Mouse (Mus musculus) left cerebral cortex, postnatal 25 days (tissue): ENCODE measurements around the gene Disc1. TPM values are rescaled to one million over a fixed set of nuclear protein-coding genes. Genes with fewer than 3 reads are reported as not detected.
A peak's percentile ranks its signal among the peaks of the same experiment; 100 is the strongest.

Experiments
- DNase-seq, 2 experiments: peaks; one replicate each; pipeline ENCODE4 v3.0.0; 2022; ENCODE audit warnings: low spot score in 2 of 2, mixed read lengths in 1 of 2
- intact Hi-C: fragments of 180-260 bp; cut with DNase I; formaldehyde crosslinking; loops from one replicate; pipeline ENCODE4 v1.15.1; 2025
- total RNA-seq, 2 experiments: library from RNA; stranded (reverse); gene quantifications; 2 replicates each; pipeline ENCODE4 v1.2.3; 2021

Disc1 gene
- 1 to 10 TPM; 2.5 to 3.1 TPM for total RNA-seq

DNA sequence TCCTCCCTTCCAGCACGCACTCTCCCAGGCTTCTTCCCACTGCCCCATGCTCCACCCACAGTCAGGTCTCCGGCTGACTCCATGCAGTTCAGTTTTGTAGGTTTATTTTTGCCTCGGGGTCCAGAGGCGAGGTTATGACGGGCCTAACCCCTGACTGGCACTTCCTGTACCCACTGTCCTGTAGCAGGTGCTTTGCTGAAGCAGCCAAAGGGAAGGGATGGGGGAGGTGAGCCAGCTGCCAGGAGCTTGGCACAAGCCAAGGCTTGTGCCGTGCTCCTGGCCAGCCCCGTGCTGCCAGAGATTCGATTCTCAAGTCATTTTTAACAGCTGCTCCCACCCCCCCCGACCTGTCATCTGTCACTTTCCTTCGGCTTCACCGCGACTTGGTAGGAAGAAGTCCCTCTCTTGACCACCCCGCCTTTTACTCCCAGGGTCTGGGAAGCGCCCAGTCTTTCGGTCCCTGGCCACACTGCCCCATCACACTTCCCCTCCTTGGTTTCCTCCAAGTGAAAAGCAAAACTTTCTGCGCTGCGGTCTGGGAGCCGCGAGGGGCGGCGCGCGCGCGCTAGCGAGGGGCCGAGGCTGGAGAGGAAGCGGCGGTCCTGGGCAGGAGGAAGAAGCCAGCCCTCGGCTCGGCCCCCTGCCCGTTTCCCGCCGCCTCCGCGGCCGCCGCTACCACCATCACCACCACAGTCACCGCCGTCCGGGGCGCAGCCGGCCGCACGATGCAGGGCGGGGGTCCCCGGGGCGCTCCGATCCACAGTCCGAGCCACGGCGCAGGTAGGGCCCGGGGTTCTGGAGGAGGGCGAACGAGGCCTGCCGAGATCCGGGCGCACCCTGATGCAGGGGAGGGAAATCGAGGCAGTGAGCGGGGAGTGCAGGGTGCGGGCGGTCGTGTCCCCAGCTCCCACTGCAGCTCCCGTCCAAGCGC lies at the start of gene Disc1:
Gene Disc1, plus strand, starts transcription at position 691 of the 931 bp plus-strand sequence.
- intact Hi-C loops = loop anchor here (10.0 kb wide), 1 partner anchor 791 kb away; no protein-coding TSS in a partner anchor
- peak; percentile 18 to 30 for DNase-seq

DNA sequence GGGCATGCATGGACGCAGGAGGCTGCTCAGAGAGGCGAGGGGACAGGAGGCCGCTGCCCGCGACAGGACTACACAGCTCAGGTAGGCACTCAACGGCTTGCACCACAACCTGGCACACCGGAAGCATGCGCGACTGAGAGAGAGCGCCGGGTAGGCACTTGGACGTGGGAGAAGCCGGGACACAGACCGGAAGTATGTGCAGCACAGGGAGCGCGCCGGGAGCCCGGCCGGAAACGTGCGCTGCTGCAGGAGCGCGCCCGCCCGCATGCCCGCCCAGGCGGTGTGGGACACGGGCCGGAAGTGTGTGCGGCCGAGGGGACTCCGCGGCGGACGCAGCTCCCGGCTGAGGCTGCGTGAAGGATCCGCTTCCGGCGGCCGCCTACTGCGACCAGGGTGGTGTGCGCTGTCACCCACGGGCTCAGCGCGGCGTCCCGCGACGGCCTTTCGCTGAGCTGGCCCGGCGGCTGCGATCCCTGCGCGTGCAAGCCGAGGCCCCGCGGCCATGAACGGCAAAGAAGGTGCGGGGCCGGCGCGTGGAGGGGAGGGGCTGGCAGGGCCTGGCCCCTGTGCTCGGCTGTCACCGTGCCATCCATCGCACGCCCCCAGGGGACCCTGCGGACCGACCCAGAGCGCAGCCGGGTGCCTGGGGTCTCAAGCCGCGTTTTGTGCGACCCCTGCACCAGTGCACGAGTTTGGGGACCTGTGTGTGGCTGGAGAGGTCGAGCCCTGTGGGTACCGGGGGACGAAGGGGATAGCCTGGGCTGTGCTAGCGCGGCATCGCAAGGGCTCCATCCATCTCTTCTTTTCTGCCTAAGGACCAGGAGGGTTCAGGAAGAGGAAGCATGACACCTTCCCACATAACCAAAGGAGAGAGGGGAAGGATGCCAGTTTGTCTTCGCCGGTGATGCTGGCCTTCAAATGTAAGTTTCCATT lies 41.0 kb upstream of the Disc1 start, which contains the start of gene Tsnax:
Gene Tsnax, plus strand, starts transcription at position 303 of the 933 bp plus-strand sequence.
- DNase-seq = peak; percentile 94 to 96
- intact Hi-C loops = loop anchor here (1.0 to 5.0 kb wide), 2 partner anchors 64 to 116 kb away; partner anchors contain the start of genes Egln1, Exoc8 and Sprtn

DNA sequence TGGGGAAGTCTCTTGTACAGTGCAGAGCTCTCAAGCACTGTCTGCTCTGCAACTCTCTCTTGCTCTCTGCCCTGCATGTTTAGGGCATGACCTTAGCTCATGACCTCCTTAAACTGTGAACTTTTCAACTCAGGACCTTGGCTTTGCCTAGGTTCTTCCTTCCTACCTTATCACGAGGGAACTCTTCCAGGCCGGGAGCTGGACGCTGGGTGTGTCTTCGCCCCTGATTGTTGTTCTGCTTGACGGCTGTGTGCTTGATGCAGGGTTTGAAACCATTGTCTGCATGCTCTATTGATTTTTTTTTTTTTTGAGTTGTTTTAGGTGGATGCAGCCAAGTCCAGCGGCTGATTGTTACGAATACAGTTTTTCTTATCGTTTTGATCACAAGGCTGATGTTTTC lies 29.9 kb upstream of the Disc1 start:
- intact Hi-C loops = no loop called here
- DNase-seq = no peak

DNA sequence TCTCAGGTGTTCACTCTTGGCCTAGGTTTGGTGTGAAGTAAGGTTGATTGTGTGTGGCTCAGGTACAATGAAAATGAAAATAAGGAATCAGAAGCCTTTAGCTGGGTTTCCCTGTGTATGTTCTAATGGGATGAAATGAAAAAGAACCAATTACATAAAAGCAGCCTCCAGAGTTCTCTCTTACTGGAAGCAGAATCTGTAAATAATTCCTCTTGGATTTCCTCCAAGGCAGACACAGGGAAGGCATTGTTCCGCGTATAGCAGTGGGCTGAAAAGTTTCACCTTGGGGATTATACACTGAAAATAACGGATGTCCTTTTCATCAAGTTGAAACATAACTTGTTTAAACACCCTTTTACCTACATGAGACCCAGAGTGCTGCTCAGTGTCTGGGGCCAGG lies 26.8 kb upstream of the Disc1 start:
- DNase-seq = peak in 1 of 2 experiments; percentile 29
- intact Hi-C loops = no loop called here

DNA sequence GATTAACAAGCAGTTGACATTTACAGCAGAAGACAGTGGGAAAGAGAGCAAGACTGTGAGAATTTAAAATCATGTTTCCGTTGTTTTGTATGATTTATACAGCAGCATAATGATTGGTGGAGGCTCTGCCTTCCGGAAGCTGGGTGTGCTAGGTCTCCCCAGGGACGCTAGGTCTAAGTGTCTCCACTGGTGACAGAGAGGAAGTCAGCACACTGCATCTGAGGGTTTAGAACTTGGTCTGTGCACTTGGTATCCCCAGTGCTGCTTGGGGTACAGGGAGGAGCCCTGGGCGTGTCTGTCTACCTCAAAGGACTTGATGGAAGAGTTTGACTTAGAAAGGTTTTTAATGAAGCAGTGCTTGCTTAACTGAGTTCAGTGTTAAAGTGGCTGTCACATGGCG lies 25.2 kb upstream of the Disc1 start:
- intact Hi-C loops = no loop called here
- DNase-seq = no peak

DNA sequence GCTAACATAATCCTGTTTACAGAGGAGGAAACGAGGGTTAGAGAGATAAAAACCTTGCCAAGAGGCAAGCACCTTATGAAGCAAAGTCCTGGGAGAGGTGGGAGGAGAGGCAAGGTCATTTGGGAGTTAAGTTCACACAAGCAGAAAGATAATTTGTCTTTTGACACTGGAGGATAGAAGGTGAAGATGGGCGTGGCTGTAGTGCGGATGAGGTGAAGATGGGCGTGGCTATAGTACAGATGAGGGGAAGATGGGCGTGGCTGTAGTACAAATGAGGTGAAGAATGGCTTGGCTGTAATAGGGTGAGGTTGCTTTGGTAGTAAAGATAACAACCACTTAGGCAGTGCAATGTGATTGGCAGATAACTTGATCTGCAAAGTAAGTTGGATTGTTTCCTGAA lies 22.7 kb upstream of the Disc1 start:
- DNase-seq = no peak
- intact Hi-C loops = loop anchor here (5.0 kb wide), 1 partner anchor 134 kb away; the partner anchor contains the start of genes Exoc8 and Sprtn

DNA sequence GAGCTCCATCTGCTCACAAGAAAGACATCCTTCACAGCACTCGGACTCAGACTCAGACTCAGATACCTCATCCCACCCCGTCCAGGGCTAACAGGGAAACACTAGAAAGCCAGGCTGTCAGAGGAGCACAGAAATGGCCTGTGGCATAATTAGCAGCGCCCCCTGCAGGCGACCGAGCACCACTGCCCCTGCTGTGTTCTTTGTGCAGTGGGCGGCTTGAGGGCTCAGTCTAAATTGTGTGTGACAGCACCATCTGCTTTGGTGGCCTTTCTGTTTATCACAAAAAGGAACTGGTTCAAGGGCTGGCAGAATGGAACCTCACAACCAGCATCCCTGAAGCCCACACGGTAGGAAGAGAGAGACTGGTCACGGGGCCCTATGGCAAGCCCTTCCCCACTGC lies 19.3 kb upstream of the Disc1 start:
- intact Hi-C loops = loop anchor here (5.0 kb wide), 1 partner anchor 137 kb away; the partner anchor contains the start of genes Exoc8 and Sprtn
- DNase-seq = peak; percentile 53 to 67

DNA sequence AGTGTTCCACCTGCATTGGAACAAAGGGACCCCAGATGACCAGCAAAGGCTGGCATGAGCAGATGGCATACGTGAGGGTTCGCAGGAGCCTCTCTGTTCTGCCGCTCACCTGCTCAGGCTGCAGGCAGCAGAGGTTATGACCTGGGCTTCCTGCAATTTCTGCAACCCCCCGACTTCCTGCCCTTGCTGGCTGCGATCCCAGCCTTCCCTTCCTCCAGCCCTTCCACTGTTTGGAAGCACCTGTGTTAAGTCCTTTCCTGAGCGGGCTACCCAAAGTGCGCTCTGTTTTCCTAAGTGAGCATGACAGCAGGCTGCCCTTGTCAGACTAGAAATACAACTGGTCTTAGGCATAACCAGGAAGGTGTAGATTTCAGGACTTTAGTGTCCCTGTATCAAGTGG lies 16.9 kb upstream of the Disc1 start:
- DNase-seq = no peak
- intact Hi-C loops = no loop called here

DNA sequence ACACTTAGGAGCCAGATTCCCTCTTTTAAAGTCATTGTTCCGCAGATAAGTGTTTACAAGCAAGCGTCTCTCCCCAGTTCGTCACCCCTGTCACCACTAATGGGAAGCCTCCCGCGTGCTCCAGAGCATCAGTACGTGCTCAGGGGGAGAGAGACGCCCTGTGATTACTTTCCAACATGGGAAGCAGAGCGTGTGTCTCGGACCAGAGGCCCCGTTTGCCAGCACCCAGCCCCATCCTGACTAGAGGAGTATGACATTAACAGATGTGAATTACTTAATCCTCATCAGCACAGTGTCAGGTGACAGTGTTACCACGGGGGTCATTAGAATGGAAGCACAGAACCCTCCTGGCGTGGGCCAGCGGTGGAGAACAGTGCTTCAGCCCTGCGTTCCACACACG lies 15.3 kb upstream of the Disc1 start:
- no peak for DNase-seq
- intact Hi-C loops = no loop called here

DNA sequence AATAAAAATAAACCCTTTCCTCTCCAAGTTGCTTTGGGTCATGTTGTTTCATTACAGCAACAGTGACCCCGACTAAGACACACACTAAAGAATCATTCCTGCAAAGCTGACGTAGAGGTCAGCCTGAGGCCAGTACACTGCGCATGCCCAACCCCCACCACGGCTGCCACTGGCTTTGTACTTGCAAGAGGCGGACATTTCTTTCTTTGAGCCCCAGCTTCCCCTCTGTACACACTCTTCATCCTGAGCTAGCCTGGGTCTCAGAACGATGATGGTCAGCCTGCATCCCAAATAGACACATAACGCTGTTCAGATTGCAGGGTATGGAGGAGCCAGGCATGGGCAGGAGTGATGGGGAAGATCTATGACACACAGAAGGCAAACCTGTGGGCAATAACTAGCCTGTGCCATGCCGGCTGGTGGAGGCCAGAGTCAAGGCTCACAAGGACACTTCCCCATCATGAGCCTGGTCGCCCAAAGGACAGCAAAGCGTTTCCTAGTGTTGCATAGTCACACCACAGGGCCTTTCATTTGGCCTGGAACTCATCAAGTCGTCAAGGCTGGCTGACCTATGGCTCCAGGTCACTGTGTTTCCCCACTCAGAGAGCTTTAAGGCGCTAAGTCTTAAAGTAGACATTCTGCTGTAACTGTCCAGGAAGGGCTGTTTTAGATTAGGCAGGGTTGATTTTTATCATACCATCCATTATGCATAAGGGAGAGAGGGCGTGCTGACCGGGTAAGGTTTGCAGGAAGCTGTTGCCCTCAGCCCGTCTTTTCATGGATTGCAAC lies 13.2 kb upstream of the Disc1 start:
- no peak for DNase-seq
- intact Hi-C loops = no loop called here

DNA sequence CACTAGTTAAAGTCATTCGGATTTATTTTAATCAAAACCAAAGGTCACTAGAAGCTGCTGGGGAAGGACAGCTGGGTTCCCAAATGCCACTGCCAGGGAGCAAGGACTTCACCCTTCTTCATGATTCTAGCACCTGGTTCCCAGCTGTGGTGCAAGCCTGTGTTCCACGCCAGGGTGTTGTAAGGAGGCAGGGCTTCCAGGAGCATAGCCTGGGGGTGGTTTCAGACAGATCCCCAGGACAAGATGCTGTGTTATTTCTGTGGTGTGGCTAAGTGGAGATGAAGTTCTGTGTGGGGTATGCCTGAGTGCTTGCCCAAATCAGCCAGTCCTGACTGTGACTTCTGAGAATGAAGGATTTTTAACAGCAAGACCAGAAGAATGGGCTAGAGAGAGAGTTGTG lies 12.5 kb upstream of the Disc1 start:
- peak in 1 of 2 experiments; percentile 54 for DNase-seq
- intact Hi-C loops = no loop called here

DNA sequence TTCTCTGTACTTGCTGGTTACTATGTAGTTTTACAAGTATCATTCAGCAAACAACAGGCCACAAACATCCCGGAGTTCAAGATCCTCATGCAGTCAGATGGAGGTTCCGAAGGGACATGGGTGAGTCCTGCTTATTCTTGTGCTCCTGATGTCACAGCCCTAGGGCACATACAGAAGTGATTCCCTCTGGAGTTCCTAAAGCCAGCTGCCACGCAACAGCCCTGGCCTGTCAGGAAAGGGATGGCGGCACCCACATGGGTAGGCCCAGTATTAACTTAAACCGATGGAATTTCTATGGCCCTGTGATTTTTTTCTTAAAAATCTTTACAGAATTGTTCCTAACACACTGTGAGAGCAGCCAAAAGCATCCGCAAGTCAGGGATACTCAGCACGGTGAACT lies 10.6 kb upstream of the Disc1 start:
- intact Hi-C loops = no loop called here
- DNase-seq = no peak

DNA sequence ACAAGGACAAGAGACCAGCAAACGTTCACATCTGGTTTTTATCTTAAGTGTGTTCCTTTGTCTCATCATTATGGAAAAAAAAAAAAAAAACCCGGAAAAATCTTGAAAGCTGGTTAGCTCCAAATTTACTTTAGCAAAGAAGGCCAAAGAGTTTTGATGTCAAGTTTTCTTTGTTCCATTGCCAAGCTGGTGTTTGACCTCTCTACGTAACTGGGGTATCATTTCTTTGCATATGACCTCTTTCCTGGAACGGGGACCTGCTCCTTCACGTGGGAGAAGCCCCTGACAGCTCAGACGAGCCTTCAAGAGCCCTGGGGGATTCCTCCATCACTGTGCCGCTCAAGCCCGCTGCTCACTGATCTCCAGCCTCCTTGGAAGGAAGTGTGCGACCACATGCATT lies 10.1 kb upstream of the Disc1 start:
- intact Hi-C loops = no loop called here
- no peak for DNase-seq

DNA sequence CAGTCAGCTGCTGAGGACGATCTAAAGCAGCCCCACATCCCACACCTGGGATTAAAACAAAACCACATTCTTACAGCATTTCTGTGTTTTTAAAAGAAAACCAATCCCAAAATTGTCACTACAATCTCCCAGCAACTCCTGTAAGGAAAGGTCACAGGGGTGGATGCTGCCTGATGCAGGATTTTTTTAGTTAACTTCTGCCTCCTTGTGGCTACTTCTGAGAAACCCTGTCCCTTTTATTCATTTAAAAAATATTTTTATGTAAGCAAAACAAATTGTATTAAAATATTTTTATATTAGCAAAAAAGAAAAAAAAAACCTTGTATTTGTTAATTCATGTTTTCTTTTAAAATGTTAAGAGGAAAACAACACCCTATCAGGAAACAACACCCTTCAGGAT lies 8.2 kb upstream of the Disc1 start:
- DNase-seq = no peak
- intact Hi-C loops = no loop called here

DNA sequence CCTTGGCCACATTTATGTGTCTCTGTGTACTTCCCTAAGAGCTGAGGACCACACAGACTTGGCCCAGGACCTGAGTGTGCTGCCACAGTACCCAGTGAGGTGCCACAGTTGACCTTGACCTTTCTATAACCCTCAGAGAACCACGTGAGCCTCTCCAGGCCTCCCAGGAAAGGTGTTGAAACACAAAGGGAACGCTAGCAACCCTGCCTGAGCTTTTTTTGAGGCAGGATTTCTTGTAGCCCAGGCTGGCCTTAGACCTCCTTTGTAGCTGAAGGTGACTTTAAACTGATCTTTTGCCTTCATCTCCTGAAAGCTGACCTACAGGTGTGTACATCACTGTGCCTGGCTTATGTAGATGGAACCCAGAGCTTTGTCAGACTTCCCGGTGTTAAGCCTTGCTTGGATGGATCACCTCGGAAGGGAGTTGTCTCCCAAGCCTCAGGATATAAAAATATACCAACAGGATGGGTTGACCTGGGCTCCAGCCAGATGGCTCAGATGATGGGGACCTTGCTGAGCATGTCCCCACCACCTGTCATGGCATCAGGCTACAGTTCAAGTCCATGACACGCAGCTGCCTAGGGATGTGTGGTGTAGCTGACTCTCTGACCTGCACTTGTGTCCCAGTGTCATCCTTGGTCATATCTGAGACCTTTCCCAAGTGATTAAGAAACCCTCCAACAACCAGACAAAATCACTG lies 4.8 kb upstream of the Disc1 start:
- intact Hi-C loops = no loop called here
- no peak for DNase-seq

DNA sequence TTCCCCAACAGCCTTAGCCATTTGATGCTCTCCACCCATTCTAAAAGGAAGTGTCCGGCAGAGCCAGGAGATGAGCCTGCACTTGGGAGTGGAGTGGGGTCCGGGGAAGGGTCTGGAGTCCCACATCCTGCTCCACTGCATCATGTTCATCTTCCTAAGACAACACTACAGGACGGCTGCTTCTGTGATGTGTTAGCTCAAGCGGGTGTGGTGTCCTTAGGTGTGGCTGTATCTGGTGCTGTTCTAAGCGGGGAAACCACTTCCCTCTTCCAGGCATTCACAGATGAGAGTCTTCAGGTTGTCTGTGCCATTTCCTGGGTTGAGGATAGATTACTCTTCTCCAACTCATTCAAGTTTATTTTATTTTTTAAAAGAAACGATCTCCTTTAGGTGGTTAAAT lies 4.2 kb upstream of the Disc1 start:
- DNase-seq = no peak
- intact Hi-C loops = loop anchor here (10.0 kb wide), 1 partner anchor 795 kb away; no protein-coding TSS in a partner anchor

DNA sequence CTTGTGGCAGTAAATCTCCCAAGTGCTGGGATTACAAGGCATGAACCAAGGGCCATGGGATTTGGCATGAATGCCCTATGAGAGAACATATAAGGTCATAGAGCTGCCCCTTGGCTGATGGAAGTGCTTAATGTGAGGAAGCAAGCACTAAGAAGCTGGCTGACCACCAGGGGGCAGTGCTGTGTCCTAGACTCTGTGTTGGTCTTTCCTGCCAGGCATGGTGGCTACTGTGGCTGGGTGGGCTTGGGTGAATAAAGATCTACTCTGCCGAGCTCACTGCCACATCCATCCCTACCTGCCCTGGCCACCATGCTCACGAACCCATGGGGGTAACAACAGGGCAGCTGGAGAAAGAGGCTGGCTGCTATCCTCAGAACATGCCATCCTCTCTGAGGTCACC lies 2.0 kb upstream of the Disc1 start:
- DNase-seq = peak; percentile 51 to 53
- intact Hi-C loops = loop anchor here (10.0 kb wide), 1 partner anchor 793 kb away; no protein-coding TSS in a partner anchor

DNA sequence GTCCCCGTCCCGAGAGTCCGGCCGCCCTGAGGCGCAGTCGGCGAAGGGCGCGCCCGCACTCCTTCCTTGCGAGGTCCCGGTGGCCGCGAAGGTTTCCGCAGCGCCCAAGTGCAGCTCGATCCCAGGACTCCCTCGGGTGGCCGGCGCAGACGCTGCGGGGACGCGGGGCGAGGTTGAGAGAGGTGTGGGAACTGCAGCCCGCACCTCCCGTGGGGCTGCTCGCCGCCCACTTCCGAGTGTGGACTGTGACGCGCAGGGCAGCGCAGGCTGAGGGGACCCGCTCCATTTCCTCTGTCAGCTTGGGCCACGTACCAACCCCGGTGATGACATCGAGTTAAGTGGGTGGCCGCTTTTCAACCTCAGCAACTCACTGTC lies 428 bp downstream of the Disc1 start:
- DNase-seq = peak; percentile 20 to 48
- intact Hi-C loops = loop anchor here (10.0 kb wide), 1 partner anchor 790 kb away; no protein-coding TSS in a partner anchor
